Mouse (Mus musculus): ENCODE data around the gene Pdss2. TPM values are rescaled to one million over a fixed set of nuclear protein-coding genes. Genes with fewer than 3 reads are reported as not detected.
"Not testable (repeated sequence)": the region's sequence is repeated elsewhere in the genome, so short reads cannot be mapped to it uniquely, and the experiment has no call there.

The Pdss2 gene
- polyA plus RNA-seq, 1 experiment from 2014 or later = 14.8 TPM

DNA sequence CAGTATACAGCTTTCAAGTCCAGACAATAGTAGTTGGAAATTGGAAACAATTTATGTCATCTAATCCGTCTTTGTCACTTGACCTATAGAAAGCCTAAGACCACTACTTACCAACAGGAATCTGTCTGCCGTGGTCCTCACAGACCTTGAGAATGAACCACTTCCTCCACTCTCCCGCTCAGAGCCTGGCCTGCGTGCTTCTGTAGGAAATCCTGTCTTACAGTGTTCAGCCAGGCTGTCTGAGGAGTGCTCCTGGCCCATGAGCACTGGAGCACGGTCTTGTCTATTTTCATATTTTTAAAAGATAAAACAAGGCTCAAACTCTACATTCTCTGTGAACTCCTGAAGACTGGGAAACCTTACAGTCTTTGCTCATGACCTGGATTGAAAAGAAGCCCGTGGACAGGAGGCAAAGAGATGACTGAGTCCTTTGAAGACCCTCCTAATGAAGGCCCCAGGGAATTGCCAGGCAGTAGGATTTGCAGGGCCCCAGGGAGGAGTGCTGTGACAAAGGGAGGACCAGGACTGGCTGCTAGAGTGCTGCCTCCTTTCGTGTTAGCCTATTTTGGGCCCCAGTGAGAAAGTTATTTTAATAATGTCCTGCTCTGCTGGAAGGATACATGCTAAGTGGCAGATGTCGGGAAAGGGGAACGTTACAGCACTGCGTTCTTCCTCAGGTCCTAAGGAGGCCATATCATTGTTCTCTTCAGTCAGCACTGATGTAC, 188.4 kb downstream of the Pdss2 start:
- Histone ChIP-seq H3K27me3 (ENCODE audit: low read depth, poor library complexity, severe bottlenecking) (no peaks in the 10 kb centered on the region), H3K4me3 (no peak overlapping the region), H3K27ac (no peak overlapping the region), H3K36me3 (peaks cover 9% of the 10 kb centered on the region), H3K4me1 (no peaks in the 10 kb centered on the region), H3K9me3 (replicated peaks) (no peaks in the 10 kb centered on the region)
- DNase-seq (ENCODE audit: low spot score) = no peak
- 87% methylated on average over 10 of the region's 10 CpGs for WGBS

DNA sequence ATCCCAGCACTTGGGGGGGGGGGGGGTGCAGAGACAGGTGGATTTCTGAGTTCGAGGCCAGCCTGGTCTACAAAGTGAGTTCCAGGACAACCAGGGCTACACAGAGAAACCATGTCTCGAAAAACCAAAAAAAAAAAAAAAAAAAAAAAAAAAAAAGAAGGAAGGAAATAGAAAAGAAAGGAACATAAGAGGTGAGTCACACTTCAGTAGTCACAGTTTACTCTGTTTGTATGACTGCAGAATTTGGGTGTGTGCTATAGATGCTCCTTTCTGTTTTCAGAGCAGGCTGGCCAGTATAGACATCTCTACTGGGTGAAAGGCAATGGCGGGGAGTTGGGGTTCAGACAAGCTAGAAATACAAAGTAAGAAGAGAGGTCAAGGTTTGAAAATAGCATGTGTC, 189.9 kb downstream of the Pdss2 start:
- not testable (repeated sequence) for H3K27me3 ChIP-seq (ENCODE audit: low read depth, poor library complexity, severe bottlenecking); H3K27ac ChIP-seq; H3K9me3 ChIP-seq (replicated peaks); DNase-seq (ENCODE audit: low spot score); H3K4me3 ChIP-seq; H3K4me1 ChIP-seq
- H3K36me3 ChIP-seq = peaks cover 14% of the 10 kb centered on the region
- 84% methylated on average over 3 of the region's 3 CpGs for WGBS

- WGBS = 89% methylated on average over 6 of the region's 6 CpGs
- H3K36me3 ChIP-seq = peaks cover 12% of the 10 kb centered on the region
- H3K4me1 ChIP-seq = 0 out of 2 replicates have a peak, but pooled peaks cover 3% of the 10 kb centered on the region
- no peak for DNase-seq (ENCODE audit: low spot score)
- H3K4me3 ChIP-seq = no peak overlapping the region
- no peak overlapping the region for H3K27ac ChIP-seq
- no peaks in the 10 kb centered on the region for H3K9me3 ChIP-seq (replicated peaks)
- no peaks in the 10 kb centered on the region for H3K27me3 ChIP-seq (ENCODE audit: low read depth, poor library complexity, severe bottlenecking)
Measured at GRCm38 (mm10) chr10:43417346-43417745, 196.1 kb downstream of the Pdss2 start.

DNA sequence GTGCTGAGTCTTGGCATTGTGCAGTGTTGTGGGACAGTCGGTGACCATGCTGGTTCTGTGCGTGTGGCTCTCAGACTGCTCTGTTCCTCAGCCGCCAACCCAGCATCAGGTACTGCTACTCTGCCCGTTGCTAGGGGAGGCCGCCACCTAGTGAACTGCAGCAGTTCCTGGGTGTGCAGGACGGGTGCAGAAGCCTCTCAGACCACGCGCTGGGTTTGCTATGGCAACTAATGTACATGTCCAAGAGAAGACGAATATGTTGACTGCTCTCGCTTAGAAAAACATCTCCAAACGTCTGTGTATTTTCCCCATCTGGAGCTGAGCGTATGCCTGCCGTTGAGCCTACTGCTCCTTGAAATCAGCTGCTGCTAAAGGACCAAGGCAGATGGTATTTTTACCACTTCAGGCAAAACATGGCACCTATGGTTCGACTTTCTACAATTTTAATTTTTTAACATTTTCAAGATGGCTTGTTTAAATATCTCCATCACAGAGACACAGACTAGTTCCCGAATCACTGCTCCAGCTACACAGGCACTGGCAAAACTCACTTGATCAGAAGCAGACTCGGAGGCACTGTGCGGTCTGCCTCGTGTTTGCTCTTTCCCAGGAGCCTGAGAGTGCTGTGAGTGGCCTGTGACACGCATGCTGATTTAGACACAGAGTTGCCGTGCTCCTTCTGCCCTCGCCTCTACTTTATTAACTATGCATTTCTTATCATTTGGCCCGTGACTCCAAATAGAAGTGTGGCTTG, 199.6 kb downstream of the Pdss2 start:
- 76% methylated on average over 22 of the region's 22 CpGs for WGBS
- H3K4me3 ChIP-seq = no peak overlapping the region
- H3K27me3 ChIP-seq (ENCODE audit: low read depth, poor library complexity, severe bottlenecking) = no peaks in the 10 kb centered on the region
- 0 out of 2 replicates have a peak, but pooled peaks cover 3% of the 10 kb centered on the region for H3K4me1 ChIP-seq
- H3K9me3 ChIP-seq (replicated peaks) = no peaks in the 10 kb centered on the region
- no peak overlapping the region for H3K27ac ChIP-seq
- DNase-seq (ENCODE audit: low spot score) = no peak
- no peaks in the 10 kb centered on the region for H3K36me3 ChIP-seq

- H3K27me3 ChIP-seq (ENCODE audit: low read depth, poor library complexity, severe bottlenecking) = no peaks in the 10 kb centered on the region
- WGBS = 85% methylated on average over 15 of the region's 15 CpGs
- H3K27ac ChIP-seq = no peak overlapping the region
- no peaks in the 10 kb centered on the region for H3K9me3 ChIP-seq (replicated peaks)
- no peak overlapping the region for H3K4me3 ChIP-seq
- DNase-seq (ENCODE audit: low spot score) = no peak
- peaks cover 9% of the 10 kb centered on the region for H3K4me1 ChIP-seq
- H3K36me3 ChIP-seq = no peaks in the 10 kb centered on the region
Measured at GRCm38 (mm10) chr10:43422061-43422770, 200.9 kb downstream of the Pdss2 start.

- Histone ChIP-seq H3K4me3 (no peak overlapping the region), H3K27ac (no peak overlapping the region), H3K4me1 (peaks cover 20% of the 10 kb centered on the region), H3K36me3 (no peaks in the 10 kb centered on the region), H3K9me3 (replicated peaks) (no peaks in the 10 kb centered on the region), H3K27me3 (ENCODE audit: low read depth, poor library complexity, severe bottlenecking) (no peaks in the 10 kb centered on the region)
- no peak for DNase-seq (ENCODE audit: low spot score)
- WGBS = 89% methylated on average over 5 of the region's 5 CpGs
Measured at GRCm38 (mm10) chr10:43424545-43424944, 203.3 kb downstream of the Pdss2 start.

DNA sequence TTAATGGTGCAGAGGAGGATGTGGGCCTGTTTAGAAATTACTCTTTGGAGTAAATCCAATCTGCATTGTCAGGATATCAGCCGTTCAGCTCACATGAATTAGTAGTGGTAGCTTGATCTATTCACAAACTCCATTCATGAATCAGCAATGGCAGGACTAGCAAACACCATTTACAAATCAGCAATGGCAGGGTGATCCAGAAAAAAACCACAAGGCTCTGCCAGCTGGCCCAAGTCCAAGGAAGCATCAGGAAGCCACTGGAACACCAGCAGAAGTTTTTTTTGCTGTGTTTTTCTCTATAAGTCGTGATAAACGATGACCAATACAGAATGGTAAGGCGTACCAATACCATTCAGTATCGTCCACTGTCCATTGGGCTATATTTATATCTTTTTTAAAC, 209.3 kb downstream of the Pdss2 start:
- H3K27me3 ChIP-seq (ENCODE audit: low read depth, poor library complexity, severe bottlenecking) = no peaks in the 10 kb centered on the region
- H3K9me3 ChIP-seq (replicated peaks) = no peaks in the 10 kb centered on the region
- 97% methylated on average over 5 of the region's 5 CpGs for WGBS
- no peak for DNase-seq (ENCODE audit: low spot score)
- H3K4me3 ChIP-seq = no peak overlapping the region
- H3K4me1 ChIP-seq = peaks cover 17% of the 10 kb centered on the region
- no peaks in the 10 kb centered on the region for H3K36me3 ChIP-seq
- H3K27ac ChIP-seq = no peak overlapping the region

- Histone ChIP-seq H3K4me3 (no peak overlapping the region), H3K4me1 (peaks cover 17% of the 10 kb centered on the region), H3K27ac (no peak overlapping the region), H3K9me3 (replicated peaks) (no peaks in the 10 kb centered on the region), H3K27me3 (ENCODE audit: low read depth, poor library complexity, severe bottlenecking) (no peaks in the 10 kb centered on the region), H3K36me3 (no peaks in the 10 kb centered on the region)
- 93% methylated on average over 4 of the region's 4 CpGs for WGBS
- DNase-seq (ENCODE audit: low spot score) = no peak
Measured at GRCm38 (mm10) chr10:43434326-43434725, 213.0 kb downstream of the Pdss2 start.

GRCm38 (mm10) chr10:43435757-43436156, 214.5 kb downstream of the Pdss2 start:
- DNase-seq (ENCODE audit: low spot score) = no peak
- Histone ChIP-seq H3K4me1 (peaks cover 31% of the 10 kb centered on the region), H3K27ac (no peak overlapping the region), H3K27me3 (ENCODE audit: low read depth, poor library complexity, severe bottlenecking) (no peaks in the 10 kb centered on the region), H3K4me3 (no peak overlapping the region), H3K36me3 (no peaks in the 10 kb centered on the region), H3K9me3 (replicated peaks) (no peaks in the 10 kb centered on the region)
- WGBS = 93% methylated on average over 3 of the region's 3 CpGs

DNA sequence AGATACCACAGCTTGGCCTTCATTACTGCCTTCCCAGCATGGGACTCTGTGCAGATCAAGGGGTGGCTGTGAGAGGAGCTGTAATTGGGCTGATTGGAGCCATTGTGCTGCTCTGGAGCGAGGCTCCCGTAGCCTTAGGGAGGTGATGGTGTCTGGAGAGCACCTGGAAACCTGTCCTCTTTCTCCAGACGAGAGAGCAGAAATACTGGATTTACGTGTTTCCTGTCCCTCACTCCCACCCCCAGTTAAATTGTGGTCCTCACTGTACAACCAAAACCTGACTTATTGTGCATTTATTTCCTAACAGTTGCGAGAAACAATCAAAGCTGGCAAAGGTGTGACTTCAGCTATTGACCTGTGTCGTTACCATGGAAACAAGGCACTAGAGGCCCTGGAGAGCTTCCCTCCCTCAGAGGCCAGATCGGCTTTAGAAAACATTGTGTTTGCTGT, 218.2 kb downstream of the Pdss2 start:
- H3K27ac ChIP-seq = peak overlapping the region; percentile 82
- WGBS = 5% methylated on average over 7 of the region's 7 CpGs
- H3K36me3 ChIP-seq = no peaks in the 10 kb centered on the region
- peak; percentile 53 for DNase-seq (ENCODE audit: low spot score)
- no peaks in the 10 kb centered on the region for H3K27me3 ChIP-seq (ENCODE audit: low read depth, poor library complexity, severe bottlenecking)
- H3K9me3 ChIP-seq (replicated peaks) = no peaks in the 10 kb centered on the region
- peaks cover 41% of the 10 kb centered on the region for H3K4me1 ChIP-seq
- H3K4me3 ChIP-seq = peak overlapping the region; percentile 25; the same call in 1 of the 2 replicates

- Histone ChIP-seq H3K27me3 (ENCODE audit: low read depth, poor library complexity, severe bottlenecking) (no peaks in the 10 kb centered on the region), H3K27ac (peak overlapping the region; percentile 82), H3K4me3 (0 out of 2 replicates have a peak overlapping the region, but pooled peaks have one; percentile 25), H3K36me3 (no peaks in the 10 kb centered on the region), H3K4me1 (peaks cover 41% of the 10 kb centered on the region), H3K9me3 (replicated peaks) (no peaks in the 10 kb centered on the region)
- peak; percentile 51 for DNase-seq (ENCODE audit: low spot score)
- WGBS = 42% methylated on average over 13 of the region's 13 CpGs
Measured at GRCm38 (mm10) chr10:43440050-43440449, 218.8 kb downstream of the Pdss2 start.

DNA sequence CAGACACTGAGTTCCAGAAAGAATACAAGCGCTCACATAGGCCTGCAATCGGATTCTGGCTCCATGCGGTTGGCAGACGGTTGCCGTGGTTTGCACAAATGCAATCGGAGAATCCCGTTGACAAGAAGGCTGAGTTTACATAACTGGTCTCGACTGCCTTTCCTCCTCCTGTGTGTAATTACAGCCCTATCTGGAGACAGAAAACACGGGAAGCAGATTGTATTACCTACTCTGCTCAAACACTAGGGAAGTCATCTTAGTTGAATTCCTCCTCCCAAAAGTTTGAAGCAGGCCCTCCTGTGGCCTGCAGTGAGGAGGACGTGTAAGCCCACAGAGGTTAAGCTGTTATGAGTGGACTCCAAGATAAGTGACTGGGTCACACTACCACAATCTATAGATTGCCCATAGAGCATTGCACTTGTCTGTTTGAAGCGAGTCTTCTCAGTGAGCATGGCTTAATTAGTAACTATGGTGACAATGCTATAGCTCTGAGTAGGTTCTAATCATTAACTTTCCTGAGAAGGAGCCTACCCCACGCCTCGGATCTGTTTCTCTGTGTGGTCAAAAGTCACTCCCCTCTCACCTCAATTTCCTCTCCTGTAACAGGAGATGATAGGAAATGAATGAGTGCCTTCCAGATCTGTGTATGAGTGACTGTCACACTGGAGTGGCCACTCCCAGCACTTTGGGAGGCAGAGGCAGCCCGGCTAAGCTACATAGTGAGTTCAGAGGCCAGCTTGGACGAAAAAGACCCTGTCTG, 219.9 kb downstream of the Pdss2 start:
- Histone ChIP-seq H3K27ac (0 out of 2 replicates have a peak overlapping the region, but pooled peaks have one; percentile 4), H3K36me3 (no peaks in the 10 kb centered on the region), H3K9me3 (replicated peaks) (no peaks in the 10 kb centered on the region), H3K27me3 (ENCODE audit: low read depth, poor library complexity, severe bottlenecking) (no peaks in the 10 kb centered on the region), H3K4me3 (no peak overlapping the region), H3K4me1 (peaks cover 41% of the 10 kb centered on the region)
- WGBS = 71% methylated on average over 15 of the region's 15 CpGs
- no peak for DNase-seq (ENCODE audit: low spot score)
